Mouse (Mus musculus): ENCODE results near the gene Ddx43. TPM values are rescaled to one million over a fixed set of nuclear protein-coding genes. Genes with fewer than 3 reads are reported as not detected.

The Ddx43 gene
- polyA plus RNA-seq, 1 experiment, result 0.05 TPM

DNA sequence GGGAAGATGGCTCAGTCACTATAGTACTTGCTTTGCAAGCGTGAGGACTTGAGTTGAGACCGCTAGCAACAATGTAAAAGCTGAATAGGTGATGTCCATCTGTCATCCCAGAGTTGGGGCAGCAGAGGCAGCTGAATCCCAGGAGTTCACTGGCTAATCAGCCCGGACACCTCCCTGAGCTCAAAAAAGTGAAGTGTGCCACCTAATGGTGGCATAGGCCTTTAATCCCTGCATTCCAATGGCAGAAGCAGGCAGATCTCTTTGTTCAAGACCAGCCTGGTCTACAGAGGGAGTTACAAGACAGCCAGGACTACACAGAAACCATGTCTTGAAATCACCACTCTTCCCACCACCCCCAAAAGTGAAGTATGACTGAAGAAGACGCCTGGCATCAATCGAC is 36.9 kb downstream of the Ddx43 start:
- Histone ChIP-seq H3K27ac (ENCODE audit: insufficient read depth, low read length) (no peak overlapping the region), H3K4me1 (ENCODE audit: control insufficient read depth, insufficient read depth, low read length) (no peaks in the 10 kb centered on the region), H3K4me3 (replicated peaks; ENCODE audit: insufficient read depth, low read depth, low read length) (no peak overlapping the region), H3K27me3 (ENCODE audit: control insufficient read depth, insufficient read depth, low read length) (no peaks in the 10 kb centered on the region)
- DNase-seq, result no peak
- 85% methylated on average over 5 of the region's 5 CpGs for WGBS
- TF ChIP-seq POLR2A (IDR thresholded peaks at IDR 0.05; ENCODE audit: borderline replicate concordance, insufficient read depth, low read length), result no peak
- no peak for TF ChIP-seq CTCF (IDR thresholded peaks at IDR 0.05; ENCODE audit: borderline replicate concordance, insufficient read depth, low read depth, low read length)

DNA sequence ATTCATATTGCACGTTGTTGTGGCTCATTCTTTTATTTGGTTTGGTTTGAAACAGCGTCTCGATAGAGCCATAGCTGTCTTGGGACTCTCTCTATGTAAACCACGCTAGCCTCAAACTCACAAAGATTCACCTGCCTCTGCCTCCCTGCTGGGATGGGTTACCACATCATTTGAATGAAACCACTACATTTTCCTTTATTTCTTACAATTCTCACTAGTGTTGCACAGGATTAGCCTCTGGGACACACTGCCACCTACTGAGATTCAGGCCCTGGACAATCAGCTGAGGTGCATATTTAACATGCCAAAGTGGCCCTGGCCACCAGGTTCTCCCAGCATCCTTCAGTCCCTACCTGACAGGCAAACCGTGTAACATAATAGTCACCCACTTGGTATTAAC is 43.8 kb downstream of the Ddx43 start:
- H3K4me1 ChIP-seq (ENCODE audit: control insufficient read depth, insufficient read depth, low read length), result no peaks in the 10 kb centered on the region
- H3K27ac ChIP-seq (ENCODE audit: insufficient read depth, low read length), result no peak overlapping the region
- H3K27me3 ChIP-seq (ENCODE audit: control insufficient read depth, insufficient read depth, low read length), result no peaks in the 10 kb centered on the region; the same call in 1 of the 2 replicates
- TF ChIP-seq CTCF (IDR thresholded peaks at IDR 0.05; ENCODE audit: borderline replicate concordance, insufficient read depth, low read depth, low read length), result no peak
- TF ChIP-seq POLR2A (IDR thresholded peaks at IDR 0.05; ENCODE audit: borderline replicate concordance, insufficient read depth, low read length), result no peak
- 75% methylated on average over 5 of the region's 5 CpGs for WGBS
- DNase-seq, result no peak
- H3K4me3 ChIP-seq (replicated peaks; ENCODE audit: insufficient read depth, low read depth, low read length), result no peak overlapping the region

DNA sequence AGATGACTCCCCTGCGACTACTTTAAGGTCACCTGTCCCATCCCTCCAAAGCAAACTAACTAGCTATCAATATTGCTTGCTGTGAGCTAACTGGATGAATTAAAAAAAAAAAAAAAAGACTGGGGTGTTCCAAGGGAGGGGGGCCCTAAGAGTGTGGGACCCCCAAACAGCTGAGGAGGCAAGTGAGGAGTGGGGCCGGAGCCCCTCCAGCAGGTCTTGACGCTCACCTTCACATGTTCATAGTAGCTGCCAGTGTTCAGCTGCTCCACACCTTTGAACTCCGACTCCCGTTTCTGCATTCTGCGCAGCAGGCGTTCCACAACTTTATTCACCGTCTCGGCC is 46.6 kb downstream of the Ddx43 start:
- 6% methylated on average over 9 of the region's 9 CpGs for WGBS

DNA sequence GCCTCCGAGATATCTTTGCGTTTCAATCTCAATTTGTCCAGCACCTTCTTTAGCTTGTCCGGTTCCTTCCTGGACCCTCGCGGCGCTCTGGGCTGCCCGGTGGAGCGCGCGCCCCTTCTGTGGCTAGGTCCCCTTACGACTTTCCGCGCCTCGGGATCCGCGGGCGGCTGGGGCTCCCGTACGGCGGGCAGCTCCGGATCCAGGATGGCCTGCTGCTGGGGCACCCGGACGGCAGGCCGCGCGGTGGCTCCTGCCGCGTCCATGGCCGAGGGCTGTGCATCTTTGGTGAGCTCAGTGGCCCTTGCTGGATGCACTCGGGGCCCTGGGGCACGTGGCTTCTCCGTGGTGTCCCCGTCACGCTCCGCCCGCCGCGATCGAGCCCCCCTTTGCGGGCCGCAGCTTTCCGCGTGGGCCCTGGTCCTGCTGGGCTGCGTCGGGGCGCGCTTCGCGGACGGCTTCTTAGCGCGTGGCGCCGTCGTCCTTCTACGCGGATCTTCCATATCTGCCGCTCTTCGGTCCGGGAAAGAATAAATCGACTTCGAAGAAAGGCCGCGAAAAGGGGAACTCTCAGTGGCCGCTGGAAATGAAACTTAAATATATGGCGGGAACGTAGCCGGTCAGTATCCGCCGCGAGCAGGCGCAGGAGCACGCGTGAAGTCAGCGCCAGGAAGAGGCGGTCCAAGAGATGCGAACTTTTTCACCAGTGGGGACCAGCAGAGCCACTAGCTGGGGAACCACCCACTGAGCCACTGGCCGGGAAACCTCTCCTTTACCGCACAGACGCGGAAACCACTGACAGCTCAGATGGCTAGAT is 47.2 kb downstream of the Ddx43 start, which contains the start of gene Cgas:
TSS of gene Cgas (minus strand) at position 659 of the 814 bp plus-strand sequence.
- peak in 1 of 2 experiments; percentile 6 for DNase-seq
- H3K27me3 ChIP-seq (ENCODE audit: control insufficient read depth, insufficient read depth, low read length), result no peaks in the 10 kb centered on the region; the same call in 1 of the 2 replicates
- 1% methylated on average over 78 of the region's 81 CpGs for WGBS
- no peaks in the 10 kb centered on the region for H3K4me1 ChIP-seq (ENCODE audit: control insufficient read depth, insufficient read depth, low read length)
- no peak for TF ChIP-seq POLR2A (IDR thresholded peaks at IDR 0.05; ENCODE audit: borderline replicate concordance, insufficient read depth, low read length)
- no peak for TF ChIP-seq CTCF (IDR thresholded peaks at IDR 0.05; ENCODE audit: borderline replicate concordance, insufficient read depth, low read depth, low read length)
- H3K4me3 ChIP-seq (replicated peaks; ENCODE audit: insufficient read depth, low read depth, low read length), result peak within 1 kb of the TSS; percentile 14
- no peak within 1 kb of the TSS for H3K27ac ChIP-seq (ENCODE audit: insufficient read depth, low read length)

More for the DNA sequence above, 46.6 kb downstream of the Ddx43 start:
- Histone ChIP-seq H3K27ac (ENCODE audit: insufficient read depth, low read length) (no peak overlapping the region), H3K27me3 (ENCODE audit: control insufficient read depth, insufficient read depth, low read length) (no peaks in the 10 kb centered on the region; the same call in 1 of the 2 replicates), H3K4me1 (ENCODE audit: control insufficient read depth, insufficient read depth, low read length) (no peaks in the 10 kb centered on the region), H3K4me3 (replicated peaks; ENCODE audit: insufficient read depth, low read depth, low read length) (no peak overlapping the region)
- TF ChIP-seq CTCF (IDR thresholded peaks at IDR 0.05; ENCODE audit: borderline replicate concordance, insufficient read depth, low read depth, low read length), result no peak
- TF ChIP-seq POLR2A (IDR thresholded peaks at IDR 0.05; ENCODE audit: borderline replicate concordance, insufficient read depth, low read length), result no peak
- DNase-seq, result no peak

DNA sequence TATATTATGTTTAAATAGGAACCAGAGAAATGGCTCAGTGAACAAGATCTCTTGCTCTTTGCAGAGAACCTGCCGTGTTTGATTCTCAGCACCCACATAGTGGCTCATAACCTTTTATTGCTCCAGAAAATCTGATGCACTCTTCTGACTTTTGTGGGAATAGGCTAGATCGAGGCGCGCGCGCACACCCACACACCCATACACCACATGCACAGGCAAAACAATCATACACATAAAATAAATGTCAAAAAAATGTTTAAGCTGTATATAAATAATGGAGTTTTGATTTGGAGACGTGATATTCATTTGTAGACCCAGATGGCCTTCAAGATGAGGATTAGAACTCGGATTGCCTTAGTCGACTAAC is 52.0 kb downstream of the Ddx43 start:
- Histone ChIP-seq H3K4me3 (replicated peaks; ENCODE audit: insufficient read depth, low read depth, low read length) (peak overlapping the region; percentile 77), H3K4me1 (ENCODE audit: control insufficient read depth, insufficient read depth, low read length) (peaks cover 4% of the 10 kb centered on the region; the same call in 1 of the 2 replicates), H3K27me3 (ENCODE audit: control insufficient read depth, insufficient read depth, low read length) (no peaks in the 10 kb centered on the region), H3K27ac (ENCODE audit: insufficient read depth, low read length) (no peak overlapping the region)
- no peak for TF ChIP-seq CTCF (IDR thresholded peaks at IDR 0.05; ENCODE audit: borderline replicate concordance, insufficient read depth, low read depth, low read length)
- no peak for TF ChIP-seq POLR2A (IDR thresholded peaks at IDR 0.05; ENCODE audit: borderline replicate concordance, insufficient read depth, low read length)
- WGBS, result 24% methylated on average over 9 of the region's 9 CpGs
- no peak for DNase-seq

DNA sequence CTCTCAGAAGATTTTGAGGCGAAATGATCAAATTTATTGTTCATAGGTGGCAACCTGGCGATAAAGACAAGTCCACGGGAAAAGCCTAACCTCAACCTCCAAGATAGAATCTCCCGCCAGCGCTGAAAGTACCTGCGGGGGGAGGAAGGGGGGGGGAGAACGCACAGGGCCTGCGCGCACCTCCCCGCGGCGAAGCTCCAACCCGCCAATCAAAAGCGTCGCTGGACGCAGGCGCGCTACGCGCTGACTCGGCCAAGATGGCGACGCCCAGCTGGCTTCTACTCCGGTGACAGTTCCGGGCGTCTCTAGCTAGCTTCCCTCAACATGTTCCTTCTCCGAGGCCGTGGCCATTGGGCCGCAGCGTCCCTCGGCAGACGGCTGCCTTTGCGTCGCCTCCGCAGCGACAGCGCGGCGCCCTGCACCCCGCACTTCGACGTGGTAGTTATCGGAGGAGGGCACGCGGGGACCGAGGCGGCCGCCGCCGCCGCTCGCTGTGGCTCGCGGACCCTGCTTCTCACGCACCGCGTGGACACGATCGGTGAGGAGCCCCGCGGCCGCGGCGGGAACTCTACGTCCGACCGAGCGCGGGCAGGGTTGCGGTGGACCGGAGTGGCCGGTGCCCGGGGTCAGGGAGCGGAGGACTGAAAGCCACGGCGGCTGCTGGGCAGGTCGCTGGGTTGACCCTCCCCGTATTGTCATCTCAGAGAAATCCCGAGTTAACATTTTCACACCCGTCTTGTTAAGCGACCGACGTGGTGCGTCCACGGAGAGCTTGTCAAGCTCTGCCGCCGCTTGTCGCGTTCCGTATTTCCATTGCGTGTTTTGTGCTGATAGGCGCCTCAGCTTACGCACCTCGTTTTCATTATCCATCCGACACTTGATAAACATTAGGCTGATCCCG is 52.6 kb downstream of the Ddx43 start, which contains the start of the genes Mto1 and Gm17324:
TSS of gene Mto1 (plus strand) at position 236 of the 901 bp plus-strand sequence.
TSS of gene Gm17324 (minus strand) at position 814 of the 901 bp plus-strand sequence.
- TF ChIP-seq POLR2A (IDR thresholded peaks at IDR 0.05; ENCODE audit: borderline replicate concordance, insufficient read depth, low read length) (peak; percentile 87), CTCF (IDR thresholded peaks at IDR 0.05; ENCODE audit: borderline replicate concordance, insufficient read depth, low read depth, low read length) (no peak)
- Histone ChIP-seq H3K4me1 (ENCODE audit: control insufficient read depth, insufficient read depth, low read length) (peaks cover 4% of the 10 kb centered on the region; the same call in 1 of the 2 replicates), H3K4me3 (replicated peaks; ENCODE audit: insufficient read depth, low read depth, low read length) (peak within 1 kb of the TSS; percentile 77), H3K27me3 (ENCODE audit: control insufficient read depth, insufficient read depth, low read length) (no peaks in the 10 kb centered on the region), H3K27ac (ENCODE audit: insufficient read depth, low read length) (peak within 1 kb of the TSS; percentile 68)
- peak; percentile 90 to 92 for DNase-seq
- under 1% methylated on average over 96 of the region's 96 CpGs for WGBS

DNA sequence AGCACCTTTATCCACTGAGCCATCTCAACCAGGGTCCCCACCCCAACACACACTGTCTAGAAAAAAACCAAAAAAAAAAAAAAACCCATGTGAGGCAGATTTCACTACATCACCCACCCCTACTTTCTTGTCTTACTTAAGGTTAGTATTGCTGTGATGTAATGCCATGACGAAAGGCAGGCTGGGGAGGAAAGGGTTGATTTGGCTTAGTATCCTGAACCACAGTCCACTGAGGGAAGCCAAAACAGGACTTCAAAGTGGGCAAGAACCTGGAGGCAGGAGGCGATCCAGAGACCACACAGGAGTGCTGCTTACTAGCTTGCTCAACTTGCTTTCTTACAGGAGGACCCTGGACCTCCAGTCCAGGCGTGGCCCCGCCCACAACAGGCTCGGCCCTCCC is 54.8 kb downstream of the Ddx43 start:
- no peak for DNase-seq
- WGBS, result 76% methylated on average over 5 of the region's 5 CpGs
- Histone ChIP-seq H3K27me3 (ENCODE audit: control insufficient read depth, insufficient read depth, low read length) (no peaks in the 10 kb centered on the region), H3K4me1 (ENCODE audit: control insufficient read depth, insufficient read depth, low read length) (peaks cover 4% of the 10 kb centered on the region; the same call in 1 of the 2 replicates), H3K4me3 (replicated peaks; ENCODE audit: insufficient read depth, low read depth, low read length) (no peak overlapping the region), H3K27ac (ENCODE audit: insufficient read depth, low read length) (no peak overlapping the region)
- TF ChIP-seq POLR2A (IDR thresholded peaks at IDR 0.05; ENCODE audit: borderline replicate concordance, insufficient read depth, low read length) (no peak), CTCF (IDR thresholded peaks at IDR 0.05; ENCODE audit: borderline replicate concordance, insufficient read depth, low read depth, low read length) (no peak)

Measured in cerebellum, adult 2 months (tissue).